Comparison of ENCODE assay signal across 12 mouse cellular contexts in genomic region chr10:123426527-123427363, GRCm38 (mm10).
A peak's percentile ranks its signal among the peaks of the same experiment; 100 is the strongest.
DNase-seq lines count a peak whose midpoint lies in the region; ATAC-seq and TF ChIP-seq lines count a peak whose summit lies in the region.
"Had no signal": no experiment of that assay in that cellular context is flagged by ENCODE, and none has a peak within 500 bp of the region (broad histone marks: within the 10 kb centered on the region; RNA-seq: fewer than 3 reads in every experiment).

No protein-coding gene starts in this region.

- H3K36me3 ChIP-seq in midbrain, postnatal 0 days (ENCODE audit: insufficient read depth, low read length) = no peaks in the 10 kb centered on the region
- no peaks in the 10 kb centered on the region for H3K36me3 ChIP-seq in midbrain, embryonic 15.5 days (replicated peaks)
- no peaks in the 10 kb centered on the region for H3K36me3 ChIP-seq in forebrain, embryonic 16.5 days (ENCODE audit: control insufficient read depth, insufficient read depth)
- H3K36me3 ChIP-seq: embryonic facial prominence, embryonic 13.5 days; heart, embryonic 10.5 days had no signal

- no peak for TF ChIP-seq CTCF in midbrain, postnatal 0 days (IDR thresholded peaks at IDR 0.05)

- H3K27ac ChIP-seq in midbrain, postnatal 0 days (ENCODE audit: low read depth, low read length) = no peak overlapping the region
- no peak overlapping the region for H3K27ac ChIP-seq in midbrain, embryonic 15.5 days
- H3K27ac ChIP-seq in forebrain, embryonic 16.5 days (ENCODE audit: low read length) = peak overlapping the region; percentile 20
- H3K27ac ChIP-seq: embryonic facial prominence, embryonic 13.5 days; heart, embryonic 10.5 days had no signal

- H3K27me3 ChIP-seq in midbrain, postnatal 0 days (ENCODE audit: insufficient read depth, low read length) = no peaks in the 10 kb centered on the region
- no peaks in the 10 kb centered on the region for H3K27me3 ChIP-seq in midbrain, embryonic 15.5 days (replicated peaks)
- no peaks in the 10 kb centered on the region for H3K27me3 ChIP-seq in forebrain, embryonic 16.5 days (replicated peaks; ENCODE audit: control insufficient read depth, insufficient read depth, low read length)
- H3K27me3 ChIP-seq: embryonic facial prominence, embryonic 13.5 days had no signal

- H3K4me3 ChIP-seq in midbrain, postnatal 0 days (ENCODE audit: low read depth, low read length) = no peak overlapping the region
- no peak overlapping the region for H3K4me3 ChIP-seq in midbrain, embryonic 15.5 days
- no peak overlapping the region for H3K4me3 ChIP-seq in forebrain, embryonic 16.5 days (replicated peaks; ENCODE audit: low read length)
- H3K4me3 ChIP-seq: embryonic facial prominence, embryonic 13.5 days; heart, embryonic 10.5 days had no signal

- H3K4me1 ChIP-seq in midbrain, postnatal 0 days (ENCODE audit: insufficient read depth, low read length) = no peaks in the 10 kb centered on the region
- no peaks in the 10 kb centered on the region for H3K4me1 ChIP-seq in midbrain, embryonic 15.5 days
- H3K4me1 ChIP-seq in forebrain, embryonic 16.5 days (replicated peaks; ENCODE audit: control insufficient read depth, insufficient read depth, low read length) = 0 out of 2 replicates have a peak, but pooled peaks cover 4% of the 10 kb centered on the region
- H3K4me1 ChIP-seq: embryonic facial prominence, embryonic 13.5 days; heart, embryonic 10.5 days had no signal

- H3K4me2 ChIP-seq in midbrain, postnatal 0 days (ENCODE audit: low read depth, low read length, poor library complexity, severe bottlenecking) = no peak overlapping the region
- no peak overlapping the region for H3K4me2 ChIP-seq in midbrain, embryonic 15.5 days
- no peak overlapping the region for H3K4me2 ChIP-seq in forebrain, embryonic 16.5 days (ENCODE audit: low read length)
- H3K4me2 ChIP-seq: embryonic facial prominence, embryonic 13.5 days had no signal

- no peaks in the 10 kb centered on the region for H3K9me3 ChIP-seq in midbrain, postnatal 0 days (ENCODE audit: low read length)
- H3K9me3 ChIP-seq in midbrain, embryonic 15.5 days = no peaks in the 10 kb centered on the region
- no peaks in the 10 kb centered on the region for H3K9me3 ChIP-seq in forebrain, embryonic 16.5 days (ENCODE audit: control insufficient read depth, low read length)
- H3K9me3 ChIP-seq: embryonic facial prominence, embryonic 13.5 days; heart, embryonic 10.5 days had no signal

- no peak overlapping the region for H3K9ac ChIP-seq in midbrain, postnatal 0 days (replicated peaks; ENCODE audit: low read length, poor library complexity, severe bottlenecking)
- no peak overlapping the region for H3K9ac ChIP-seq in midbrain, embryonic 15.5 days
- no peak overlapping the region for H3K9ac ChIP-seq in forebrain, embryonic 16.5 days (replicated peaks; ENCODE audit: low read depth, low read length)
- H3K9ac ChIP-seq: embryonic facial prominence, embryonic 13.5 days had no signal

- no peak for ATAC-seq in midbrain, postnatal 0 days (ENCODE audit: low FRiP score)
- ATAC-seq in midbrain, embryonic 15.5 days (replicated peaks) = no peak
- peak; percentile 82 for ATAC-seq in forebrain, embryonic 16.5 days

- WGBS in midbrain, postnatal 0 days = 75% methylated on average over 8 of the region's 8 CpGs
- WGBS in midbrain, embryonic 15.5 days = 75% methylated on average over 8 of the region's 8 CpGs
- WGBS in forebrain, embryonic 16.5 days = 69% methylated on average over 8 of the region's 8 CpGs

- peak; percentile 19 for DNase-seq in midbrain, postnatal 0 days (ENCODE audit: low spot score)
- DNase-seq in layer of hippocampus, postnatal 36 days = peak; percentile 77
- peak; percentile 79 for DNase-seq in telencephalon, adult 2 months (ENCODE audit: low read depth, low spot score)
- no peak for DNase-seq in spleen, postnatal 14 days (ENCODE audit: low spot score in 2 of 2)
- DNase-seq in urinary bladder, postnatal 10 days (ENCODE audit: low spot score) = no peak
- DNase-seq: kidney, adult 2 months; lung, adult 18-20 months; thymus, postnatal 4 days had no signal

Comparison
In these comparisons a context has a peak if more than half of its experiments do, and no peak if none do; other contexts are left out.
1. DNase-seq: peak in midbrain, postnatal 0 days (single experiment), layer of hippocampus, postnatal 36 days (2 of 2) and telencephalon, adult 2 months (single experiment); none in spleen, postnatal 14 days (0 of 2) and urinary bladder, postnatal 10 days (single experiment).